ENCODE assay signal across 10 mouse cellular contexts in the genomic region with DNA sequence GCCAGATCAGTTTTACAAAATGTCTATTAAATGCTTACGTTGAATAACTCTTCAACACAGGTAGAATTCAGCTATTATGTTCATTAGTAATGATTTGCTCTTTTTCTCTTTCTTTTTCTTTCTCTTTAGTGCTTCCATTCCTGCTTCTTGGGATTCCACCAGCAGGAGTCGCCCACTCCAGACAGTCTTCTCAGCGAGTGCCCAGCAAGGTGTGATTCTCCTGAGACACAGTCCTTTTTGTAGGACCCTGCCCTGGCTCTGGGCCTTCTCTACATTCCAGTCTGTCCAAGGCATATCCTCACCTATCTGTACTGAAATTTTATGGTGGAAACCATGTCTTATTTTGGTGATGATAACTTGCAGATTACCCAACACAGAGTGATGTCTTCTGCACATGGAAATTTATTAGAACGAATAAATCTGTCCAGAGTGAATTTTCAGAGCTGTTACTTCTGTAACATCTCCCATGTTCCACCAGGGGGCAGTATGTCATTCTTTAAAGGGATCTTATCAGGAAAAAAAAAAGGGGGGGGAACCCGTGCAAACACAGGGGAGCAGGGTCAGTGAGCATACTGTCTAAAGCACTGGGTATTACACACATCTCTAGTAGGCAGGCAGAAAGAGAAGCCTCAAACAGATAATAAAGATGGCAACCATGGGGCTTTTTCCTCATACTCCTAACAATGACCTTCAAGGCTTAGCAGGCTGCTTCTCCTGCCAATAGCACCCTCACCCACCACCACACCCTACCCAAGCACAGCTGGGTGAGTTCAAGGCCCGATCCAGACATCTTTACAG. TPM values are rescaled to one million over a fixed set of nuclear protein-coding genes. Genes with fewer than 3 reads are reported as not detected.
DNase-seq lines count a peak whose midpoint lies in the region; ATAC-seq lines count a peak whose summit lies in the region.
"Had no signal": no experiment of that assay in that cellular context is flagged by ENCODE, and none has a peak within 500 bp of the region (broad histone marks: within the 10 kb centered on the region; RNA-seq: fewer than 3 reads in every experiment).

No protein-coding gene starts in this region.

- no peak overlapping the region for H3K4me2 ChIP-seq in liver, embryonic 12.5 days
- H3K4me2 ChIP-seq: limb, embryonic 15.5 days had no signal

- peak overlapping the region; percentile 36 for H3K27ac ChIP-seq in liver, embryonic 12.5 days
- H3K27ac ChIP-seq: limb, embryonic 15.5 days had no signal

- H3K27me3 ChIP-seq in liver, embryonic 12.5 days (replicated peaks) = no peaks in the 10 kb centered on the region
- H3K27me3 ChIP-seq: limb, embryonic 15.5 days had no signal

- no peak for ATAC-seq in cerebellum, adult (ENCODE audit: insufficient number of reproducible peaks, low FRiP score, low TSS enrichment)
- no peak for ATAC-seq in liver, embryonic 12.5 days

- peak; percentile 56 to 76 for DNase-seq in cerebellum, postnatal 10 days
- peak; percentile 19 for DNase-seq in urinary bladder, postnatal 14 days (ENCODE audit: low spot score)
- no peak for DNase-seq in urinary bladder, postnatal 10 days (ENCODE audit: low spot score)
- DNase-seq in layer of hippocampus, adult 8-10 months (ENCODE audit: low spot score in 2 of 2) = no peak
- DNase-seq in adrenal gland, postnatal 4 days (ENCODE audit: low spot score in 2 of 2) = no peak
- DNase-seq in frontal cortex, postnatal 10 days (ENCODE audit: low spot score in 2 of 2) = no peak

- H3K9ac ChIP-seq in liver, embryonic 12.5 days = no peak overlapping the region
- H3K9ac ChIP-seq: limb, embryonic 15.5 days had no signal

- H3K9me3 ChIP-seq in liver, embryonic 12.5 days (replicated peaks) = no peaks in the 10 kb centered on the region
- H3K9me3 ChIP-seq: limb, embryonic 15.5 days had no signal

- no peaks in the 10 kb centered on the region for H3K36me3 ChIP-seq in liver, embryonic 12.5 days
- H3K36me3 ChIP-seq: limb, embryonic 15.5 days had no signal

- H3K4me3 ChIP-seq in liver, embryonic 12.5 days = no peak overlapping the region
- H3K4me3 ChIP-seq: erythroblast, embryonic 14.5 days; limb, embryonic 15.5 days had no signal

- peaks cover 5% of the 10 kb centered on the region; the same call in 1 of the 2 replicates for H3K4me1 ChIP-seq in liver, embryonic 12.5 days

- 27% methylated on average over 6 of the region's 6 CpGs for WGBS in liver, embryonic 12.5 days (ENCODE audit: insufficient replicate concordance)

RNA-seq across cellular contexts. Expression of a gene that starts 37.4 kb away (rescaled TPM):
- 3.5 and 3.7 TPM in 2 replicates for polyA plus RNA-seq in liver, embryonic 12.5 days (2016; fragmentation: Nextera tagmentation; extraction: Ambion mirVana)
- total RNA-seq in layer of hippocampus, adult 8-10 months (2022) = 10 to 100 TPM; 18.7 to 26.7 (median 22.1) TPM
- total RNA-seq in adrenal gland, postnatal 4 days (2021) = 1 to 10 TPM; 6.3 to 7.2 TPM

RNA-seq across cellular contexts. Expression of a gene that starts 39.1 kb away (rescaled TPM):
- polyA plus RNA-seq in liver, embryonic 12.5 days (2016; fragmentation: Nextera tagmentation; extraction: Ambion mirVana) = not detected in 2 replicates
- total RNA-seq in layer of hippocampus, adult 8-10 months (2022) = 1 to 10 TPM in 1 of 4 experiments, under 1 TPM in 3; 0.22 to 1.2 (median 0.32) TPM
- under 1 TPM in 1 of 2 experiments, not detected in 1; 0.34 TPM for total RNA-seq in adrenal gland, postnatal 4 days (2021)
- polyA plus RNA-seq: erythroblast, embryonic 14.5 days had no signal

Comparison
In these comparisons a context has a peak if more than half of its experiments do, and no peak if none do; other contexts are left out.
1. DNase-seq: peak in cerebellum, postnatal 10 days (2 of 2) and urinary bladder, postnatal 14 days (single experiment); none in urinary bladder, postnatal 10 days (single experiment), layer of hippocampus, adult 8-10 months (0 of 2), adrenal gland, postnatal 4 days (0 of 2) and frontal cortex, postnatal 10 days (0 of 2).